Mouse (Mus musculus) C2C12 (cell line): ENCODE data around the gene Actr6.

Experiments used
- CEBPB ChIP-seq: IDR thresholded peaks from one replicate; pipeline ENCODE4 v1.6.1; 2011; ENCODE audit warnings: low read depth, mild to moderate bottlenecking, control low read depth, moderate library complexity
- CTCF ChIP-seq: IDR thresholded peaks from one replicate; pipeline ENCODE4 v1.5.1; 2011; ENCODE audit not compliant: control insufficient read depth, insufficient read depth, insufficient read length
- MAX ChIP-seq: IDR thresholded peaks from one replicate; pipeline ENCODE4 v1.6.1; 2011; ENCODE audit warnings: mild to moderate bottlenecking, control low read depth
- USF1 ChIP-seq: IDR thresholded peaks from one replicate; pipeline ENCODE4 v1.6.1; 2011; ENCODE audit warnings: low read depth, mild to moderate bottlenecking, control low read depth, moderate library complexity

GRCm38 (mm10) chr10:89739703-89740102, 7.6 kb upstream of the Actr6 start:
- TF ChIP-seq USF1 = no peak
- no peak for TF ChIP-seq CTCF
- no peak for TF ChIP-seq MAX
- TF ChIP-seq CEBPB = no peak
